Mouse (Mus musculus): ENCODE data around the gene 2310007B03Rik.
"Not testable (repeated sequence)": the region's sequence is repeated elsewhere in the genome, so short reads cannot be mapped to it uniquely, and the experiment has no call there.

2310007B03Rik gene

GRCm38 (mm10) chr1:93160501-93161133 is at the start of gene 2310007B03Rik:
Gene 2310007B03Rik (minus strand): TSS chr1:93160948.
- no peak for ATAC-seq (ENCODE audit: insufficient number of reproducible peaks, low FRiP score, low TSS enrichment)

- ATAC-seq (ENCODE audit: insufficient number of reproducible peaks, low FRiP score, low TSS enrichment), result no peak
These were observed 49.5 kb upstream of the 2310007B03Rik start for GRCm38 (mm10) chr1:93210213-93210641.

- ATAC-seq (ENCODE audit: insufficient number of reproducible peaks, low FRiP score, low TSS enrichment), result no peak
These were observed 46.9 kb upstream of the 2310007B03Rik start for GRCm38 (mm10) chr1:93207536-93208064.

GRCm38 (mm10) chr1:93206277-93206970 is 45.7 kb upstream of the 2310007B03Rik start:
- no peak for ATAC-seq (ENCODE audit: insufficient number of reproducible peaks, low FRiP score, low TSS enrichment)

- no peak for ATAC-seq (ENCODE audit: insufficient number of reproducible peaks, low FRiP score, low TSS enrichment)
These were observed 37.2 kb upstream of the 2310007B03Rik start for GRCm38 (mm10) chr1:93197916-93198315.

GRCm38 (mm10) chr1:93197454-93197853 is 36.7 kb upstream of the 2310007B03Rik start:
- not testable (repeated sequence) for ATAC-seq (ENCODE audit: insufficient number of reproducible peaks, low FRiP score, low TSS enrichment)

- ATAC-seq (ENCODE audit: insufficient number of reproducible peaks, low FRiP score, low TSS enrichment), result no peak
These were observed 34.2 kb upstream of the 2310007B03Rik start for GRCm38 (mm10) chr1:93194961-93195360.

- ATAC-seq (ENCODE audit: insufficient number of reproducible peaks, low FRiP score, low TSS enrichment), result no peak
These were observed 30.1 kb upstream of the 2310007B03Rik start for GRCm38 (mm10) chr1:93190726-93191305.

- 0 out of 2 replicates have a peak, but pooled peaks have one; percentile 28 for ATAC-seq (ENCODE audit: insufficient number of reproducible peaks, low FRiP score, low TSS enrichment)
These were observed 23.5 kb upstream of the 2310007B03Rik start for GRCm38 (mm10) chr1:93184071-93184828.

- no peak for ATAC-seq (ENCODE audit: insufficient number of reproducible peaks, low FRiP score, low TSS enrichment)
These were observed 21.5 kb upstream of the 2310007B03Rik start for GRCm38 (mm10) chr1:93182281-93182680.

GRCm38 (mm10) chr1:93176525-93177332 is 16.0 kb upstream of the 2310007B03Rik start:
- no peak for ATAC-seq (ENCODE audit: insufficient number of reproducible peaks, low FRiP score, low TSS enrichment)

GRCm38 (mm10) chr1:93175849-93176248 is 15.1 kb upstream of the 2310007B03Rik start:
- ATAC-seq (ENCODE audit: insufficient number of reproducible peaks, low FRiP score, low TSS enrichment), result no peak

- ATAC-seq (ENCODE audit: insufficient number of reproducible peaks, low FRiP score, low TSS enrichment), result peak; percentile 74; the same call in 1 of the 2 replicates
These were observed 13.7 kb upstream of the 2310007B03Rik start for GRCm38 (mm10) chr1:93174399-93174798.

- no peak for ATAC-seq (ENCODE audit: insufficient number of reproducible peaks, low FRiP score, low TSS enrichment)
These were observed 12.9 kb upstream of the 2310007B03Rik start for GRCm38 (mm10) chr1:93173665-93174064.

- ATAC-seq (ENCODE audit: insufficient number of reproducible peaks, low FRiP score, low TSS enrichment), result no peak
These were observed 7.6 kb upstream of the 2310007B03Rik start, which contains the start of gene Crocc2 for GRCm38 (mm10) chr1:93168295-93168775. Gene Crocc2 (plus strand): TSS chr1:93168725.

GRCm38 (mm10) chr1:93166346-93167079 is 5.8 kb upstream of the 2310007B03Rik start:
- no peak for ATAC-seq (ENCODE audit: insufficient number of reproducible peaks, low FRiP score, low TSS enrichment)

GRCm38 (mm10) chr1:93165447-93165846 is 4.7 kb upstream of the 2310007B03Rik start:
- no peak for ATAC-seq (ENCODE audit: insufficient number of reproducible peaks, low FRiP score, low TSS enrichment)

GRCm38 (mm10) chr1:93162588-93162987 is 1.8 kb upstream of the 2310007B03Rik start:
- no peak for ATAC-seq (ENCODE audit: insufficient number of reproducible peaks, low FRiP score, low TSS enrichment)

- no peak for ATAC-seq (ENCODE audit: insufficient number of reproducible peaks, low FRiP score, low TSS enrichment)
These were observed 1.2 kb upstream of the 2310007B03Rik start for GRCm38 (mm10) chr1:93161921-93162320.
